Mouse (Mus musculus): ENCODE data around the gene Cd99l2. TPM values are rescaled to one million over a fixed set of nuclear protein-coding genes. Genes with fewer than 3 reads are reported as not detected.
"Not testable (repeated sequence)": the region's sequence is repeated elsewhere in the genome, so short reads cannot be mapped to it uniquely, and the experiment has no call there.

Cd99l2 gene
- total RNA-seq (2015; ENCODE audit: low replicate concordance) (0.77 and 6.1 TPM in 2 replicates), total RNA-seq (2017; ENCODE audit: low replicate concordance) (6.3 and 7.0 TPM in 2 replicates)

DNA sequence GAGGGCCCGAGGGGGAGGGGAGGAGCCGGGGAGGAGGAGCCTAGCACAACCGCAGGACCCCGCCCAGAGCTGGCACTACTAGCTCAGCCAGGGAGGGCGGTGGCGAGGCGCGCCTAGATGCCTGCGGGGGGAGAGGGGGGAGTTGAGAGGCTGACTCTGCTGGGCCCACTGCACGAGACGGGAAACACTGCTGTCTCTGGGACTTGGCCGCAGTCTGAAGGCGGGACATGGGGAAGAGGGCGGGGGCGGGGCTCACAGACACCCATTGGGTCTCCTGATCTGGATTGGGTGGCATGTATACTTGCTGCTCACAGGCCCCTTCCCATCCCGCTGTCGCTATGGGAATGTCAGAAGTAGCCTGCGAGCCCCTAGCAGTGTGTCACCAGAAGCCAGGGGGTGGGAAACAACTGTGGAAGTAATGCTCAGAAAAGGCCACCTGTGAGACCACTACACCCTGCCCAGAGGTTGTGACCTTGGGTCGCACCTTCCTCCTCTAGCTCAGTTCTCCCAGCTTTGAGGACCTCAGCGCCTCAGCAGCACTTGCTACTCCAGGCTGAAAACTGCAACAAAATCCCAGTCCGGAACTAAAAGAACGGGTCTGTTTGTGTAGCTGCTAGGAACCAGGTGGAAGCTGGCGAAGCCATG lies at the start of gene Cd99l2:
Gene Cd99l2 (minus strand): TSS at position 216 of the 645 bp plus-strand sequence.
- ATAC-seq (replicated peaks; ENCODE audit: low FRiP score, poor library complexity, severe bottlenecking), result peak; percentile 99

DNA sequence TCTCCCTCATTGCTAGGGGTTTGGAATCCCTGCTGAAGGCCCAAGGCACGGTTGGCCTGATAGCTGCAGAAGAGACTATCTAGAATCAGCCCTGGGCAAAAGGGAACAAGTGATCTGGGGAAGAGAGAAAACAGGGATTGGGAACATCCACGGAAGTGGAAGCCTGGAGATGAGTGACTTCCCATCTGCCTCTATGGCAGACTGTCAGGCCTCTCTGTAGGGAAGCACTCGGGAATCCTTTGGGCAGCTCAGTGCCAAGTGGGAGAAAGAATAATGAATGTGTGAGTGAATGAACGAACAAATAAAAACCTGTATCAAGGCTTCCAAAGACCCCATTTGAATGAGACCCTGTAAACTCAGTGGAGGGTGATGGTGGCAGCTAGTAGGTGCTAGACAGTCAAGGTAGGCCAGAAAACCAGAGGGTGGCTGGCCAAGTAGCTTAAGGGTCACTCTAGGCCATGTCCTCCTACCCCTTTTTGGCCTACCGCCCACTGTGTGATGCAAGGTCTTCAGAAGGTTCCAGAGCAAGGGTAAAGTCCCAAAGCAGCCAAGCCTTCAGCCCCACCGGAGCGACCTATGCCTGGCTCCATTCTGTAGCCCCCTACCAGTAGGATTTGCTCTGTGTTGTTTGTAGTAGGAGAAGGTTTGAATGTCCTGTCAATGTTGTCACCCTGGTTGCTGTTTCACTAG lies 48.3 kb upstream of the Cd99l2 start:
- ATAC-seq (replicated peaks; ENCODE audit: low FRiP score, poor library complexity, severe bottlenecking), result no peak

DNA sequence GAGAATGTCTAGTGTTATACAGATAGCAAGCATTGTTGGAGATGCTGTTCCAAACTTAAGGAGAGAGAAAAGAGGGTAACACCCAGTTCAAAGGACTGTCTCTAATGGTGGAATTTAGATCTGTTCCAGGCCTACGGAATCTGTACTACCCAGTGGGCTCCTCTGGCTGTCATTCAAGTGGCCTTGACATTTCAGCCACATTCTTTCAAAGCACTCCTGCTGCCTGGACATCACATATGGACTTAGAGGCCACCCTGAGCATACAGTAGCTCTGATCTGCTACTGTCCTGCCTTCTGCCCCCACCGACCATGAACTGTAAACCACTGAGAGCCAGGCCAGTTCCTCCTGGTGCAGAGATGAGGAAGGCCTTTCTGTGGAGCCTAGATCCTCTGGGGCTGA lies 45.1 kb upstream of the Cd99l2 start:
- ATAC-seq (replicated peaks; ENCODE audit: low FRiP score, poor library complexity, severe bottlenecking), result no peak

DNA sequence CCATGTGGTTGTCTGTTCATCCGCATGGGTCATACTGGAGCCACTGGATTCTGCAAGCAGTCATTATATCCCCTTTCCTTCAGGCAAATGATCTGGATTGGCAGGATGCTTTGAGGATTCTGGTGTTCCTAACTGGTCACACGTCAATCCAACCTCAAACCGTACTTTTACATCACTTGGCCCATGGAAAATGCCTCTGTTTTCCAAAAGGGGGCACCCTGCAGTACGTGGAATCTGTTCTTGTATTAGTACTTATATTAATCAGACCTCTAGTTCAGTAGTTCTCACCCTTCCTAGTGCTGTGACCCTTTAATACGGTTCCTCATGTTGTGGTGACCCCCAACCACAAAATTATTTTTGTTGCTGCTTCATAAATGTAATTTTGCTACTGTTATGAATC lies 41.5 kb upstream of the Cd99l2 start:
- no peak for ATAC-seq (replicated peaks; ENCODE audit: low FRiP score, poor library complexity, severe bottlenecking)

DNA sequence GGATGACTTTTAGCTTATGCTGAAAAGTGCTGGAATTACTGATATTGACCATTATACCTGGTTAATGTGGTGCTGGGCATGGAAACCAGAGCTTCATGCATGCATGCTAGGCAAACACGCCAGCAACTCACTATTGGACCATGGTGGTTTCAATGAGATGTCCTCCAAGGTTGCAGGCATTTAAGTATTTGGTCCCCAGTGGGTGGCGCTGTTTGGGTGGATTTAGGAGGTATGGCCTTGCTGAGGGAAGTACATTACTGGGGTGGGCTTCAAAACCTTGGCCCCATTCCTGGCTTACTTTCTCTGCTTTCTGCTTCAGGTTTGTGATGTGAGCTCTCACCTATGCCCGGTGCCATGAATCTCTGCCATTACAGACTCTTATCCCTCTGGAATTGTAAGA lies 40.0 kb upstream of the Cd99l2 start:
- no peak for ATAC-seq (replicated peaks; ENCODE audit: low FRiP score, poor library complexity, severe bottlenecking)

DNA sequence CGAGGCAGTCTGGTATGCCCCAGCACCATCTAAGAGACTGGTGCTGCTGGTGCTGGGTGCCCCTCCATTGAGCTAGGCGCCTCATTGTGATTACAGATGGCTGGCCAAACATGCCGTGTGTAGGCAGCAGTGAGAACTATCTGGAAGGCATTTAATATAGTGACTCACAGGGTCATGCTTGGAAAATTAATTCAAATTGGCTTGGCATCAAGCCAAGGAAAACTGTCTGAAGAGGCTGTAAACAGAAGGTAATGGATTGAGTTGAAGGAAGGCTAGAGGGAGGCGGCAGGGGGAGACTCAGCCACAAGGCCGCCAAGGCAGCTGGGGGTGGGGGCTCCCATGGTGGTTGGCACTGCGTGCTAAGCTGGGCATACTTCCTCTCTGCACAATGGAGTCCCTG lies 36.0 kb upstream of the Cd99l2 start:
- no peak for ATAC-seq (replicated peaks; ENCODE audit: low FRiP score, poor library complexity, severe bottlenecking)

DNA sequence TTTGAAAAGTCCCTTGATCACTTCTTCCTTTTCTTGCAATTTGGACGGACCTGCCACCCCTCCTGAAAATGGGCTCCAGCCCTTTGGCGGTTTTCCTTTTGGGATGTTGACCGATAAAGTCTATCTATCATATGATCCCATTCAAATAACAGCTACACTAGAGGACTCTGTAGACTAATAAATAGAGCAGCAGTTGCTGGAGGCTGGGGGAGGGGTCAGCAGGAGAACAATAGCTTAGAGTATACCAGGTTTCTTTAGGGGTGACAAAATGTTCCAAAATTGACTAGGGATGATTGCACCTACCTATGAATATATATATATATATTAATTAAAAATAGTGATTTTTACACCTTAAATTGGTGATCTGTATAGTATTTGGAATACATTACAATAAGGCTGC lies 35.5 kb upstream of the Cd99l2 start:
- no peak for ATAC-seq (replicated peaks; ENCODE audit: low FRiP score, poor library complexity, severe bottlenecking)

DNA sequence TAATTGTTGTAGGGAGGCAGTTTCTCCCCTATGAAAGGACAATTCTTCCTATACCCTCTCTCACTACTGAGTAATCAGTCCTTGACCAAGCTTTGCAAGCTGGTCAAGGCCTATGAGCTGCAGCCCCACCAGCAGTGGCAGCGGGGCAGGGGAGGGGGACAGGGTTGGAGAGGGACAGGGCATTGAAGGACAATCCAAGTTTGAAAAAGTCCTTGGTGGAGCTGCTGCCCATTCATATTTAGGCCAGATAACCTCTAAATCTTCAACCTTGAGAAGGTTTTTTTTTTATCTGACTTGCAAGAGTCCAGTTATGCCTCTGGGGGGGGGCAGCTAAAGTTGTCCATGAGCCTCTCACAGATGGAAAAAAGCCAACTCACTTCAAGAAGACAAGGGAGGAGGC lies 34.8 kb upstream of the Cd99l2 start:
- no peak for ATAC-seq (replicated peaks; ENCODE audit: low FRiP score, poor library complexity, severe bottlenecking)

DNA sequence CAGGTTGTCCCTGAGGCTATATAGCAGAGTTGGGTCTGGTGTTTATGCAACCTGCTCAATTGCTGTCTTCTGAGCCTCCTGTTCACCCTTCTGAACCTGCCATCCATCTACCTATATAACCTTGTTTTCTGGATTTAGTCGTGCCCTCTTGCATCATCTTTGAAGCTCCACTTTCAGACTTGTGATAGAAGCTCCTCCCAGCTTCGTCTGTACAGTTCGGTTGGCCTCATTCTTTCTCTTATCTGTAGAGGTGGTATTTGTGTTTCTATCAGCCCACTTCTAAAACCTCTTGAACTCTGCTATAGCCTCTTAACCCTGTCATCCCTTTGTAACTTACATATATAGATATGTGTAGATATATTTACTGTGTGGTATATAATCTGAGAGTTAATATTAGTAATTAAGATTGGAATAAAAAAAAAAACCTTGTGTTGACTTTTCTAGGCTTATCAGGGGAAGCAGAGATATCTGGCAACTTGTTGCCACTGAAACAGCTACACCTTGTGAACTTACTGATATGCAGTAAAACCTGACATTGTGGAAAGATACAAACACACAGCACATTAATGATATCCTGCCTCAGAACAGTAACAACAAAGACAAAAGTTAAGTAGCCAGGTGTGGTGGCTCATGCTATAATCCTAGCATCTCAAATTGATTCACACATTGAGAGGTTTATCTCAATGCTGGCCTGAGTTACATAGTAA lies 33.1 kb upstream of the Cd99l2 start:
- ATAC-seq (replicated peaks; ENCODE audit: low FRiP score, poor library complexity, severe bottlenecking), result no peak

DNA sequence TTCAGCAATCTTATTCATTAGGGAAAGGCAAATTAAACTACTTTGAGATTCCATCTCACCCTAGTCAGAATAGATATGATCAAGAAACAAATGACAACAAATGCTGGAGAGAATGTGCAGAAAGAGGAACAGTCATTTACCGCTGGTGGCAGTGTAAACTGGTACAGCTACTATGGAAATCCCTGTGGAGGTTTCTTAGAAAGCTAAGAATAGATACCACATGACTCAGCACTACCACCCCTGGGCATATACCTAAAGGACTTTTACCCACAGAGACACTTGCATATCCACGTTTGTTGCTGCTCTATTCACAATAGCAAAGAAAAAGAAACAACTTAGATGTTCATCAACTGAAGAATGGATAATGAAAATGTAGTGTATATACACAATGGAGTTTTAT lies 31.7 kb upstream of the Cd99l2 start:
- ATAC-seq (replicated peaks; ENCODE audit: low FRiP score, poor library complexity, severe bottlenecking), result peak; percentile 57; the same call in 1 of the 2 replicates

GRCm38 (mm10) chrX:71522889-71523288 lies 30.2 kb upstream of the Cd99l2 start:
- ATAC-seq (replicated peaks; ENCODE audit: low FRiP score, poor library complexity, severe bottlenecking), result no peak

GRCm38 (mm10) chrX:71519252-71519651 lies 26.6 kb upstream of the Cd99l2 start:
- ATAC-seq (replicated peaks; ENCODE audit: low FRiP score, poor library complexity, severe bottlenecking), result no peak

DNA sequence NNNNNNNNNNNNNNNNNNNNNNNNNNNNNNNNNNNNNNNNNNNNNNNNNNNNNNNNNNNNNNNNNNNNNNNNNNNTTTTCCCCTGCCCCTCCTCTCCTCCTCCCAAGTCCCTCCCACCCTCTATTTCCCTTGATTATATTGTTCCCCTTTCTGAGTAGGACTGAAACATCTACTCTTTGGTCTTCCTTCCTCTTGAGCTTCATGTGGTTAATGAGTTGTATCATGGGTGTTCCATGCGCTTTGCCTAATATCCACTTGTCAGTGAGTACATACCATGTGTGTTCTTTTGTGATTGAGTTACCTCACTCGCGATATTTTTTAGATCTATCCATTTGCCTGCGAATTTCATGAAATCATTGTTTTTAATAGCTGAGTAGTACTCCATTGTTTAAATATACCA lies 13.9 kb upstream of the Cd99l2 start:
- ATAC-seq (replicated peaks; ENCODE audit: low FRiP score, poor library complexity, severe bottlenecking), result not testable (repeated sequence)

GRCm38 (mm10) chrX:71493279-71493656 lies 619 bp upstream of the Cd99l2 start:
- no peak for ATAC-seq (replicated peaks; ENCODE audit: low FRiP score, poor library complexity, severe bottlenecking)

GRCm38 (mm10) chrX:71491931-71492633 lies 567 bp downstream of the Cd99l2 start:
- ATAC-seq (replicated peaks; ENCODE audit: low FRiP score, poor library complexity, severe bottlenecking), result no peak

GRCm38 (mm10) chrX:71489353-71489752 lies 3.3 kb downstream of the Cd99l2 start:
- no peak for ATAC-seq (replicated peaks; ENCODE audit: low FRiP score, poor library complexity, severe bottlenecking)

- no peak for ATAC-seq (replicated peaks; ENCODE audit: low FRiP score, poor library complexity, severe bottlenecking)
These were observed 10.4 kb downstream of the Cd99l2 start for GRCm38 (mm10) chrX:71482244-71482643.

DNA sequence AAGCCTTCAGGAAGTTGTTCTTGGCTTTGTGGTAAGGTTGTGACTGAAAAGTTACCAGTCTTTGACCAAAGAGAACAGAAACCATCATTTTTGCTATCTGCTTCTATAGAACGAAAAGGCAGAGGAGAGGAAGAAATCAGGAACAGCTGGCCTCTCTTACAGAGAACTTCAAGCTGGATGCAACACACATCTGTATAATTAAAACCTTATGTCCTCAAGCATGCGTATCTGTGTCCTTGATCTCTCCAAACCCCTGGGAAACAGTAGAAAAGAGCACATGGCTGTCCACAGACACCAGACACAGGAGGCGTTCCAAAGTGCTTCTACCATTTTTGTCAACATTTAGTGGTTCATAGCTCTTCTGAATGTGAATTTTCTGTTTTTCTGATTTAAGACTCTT lies 16.7 kb downstream of the Cd99l2 start:
- no peak for ATAC-seq (replicated peaks; ENCODE audit: low FRiP score, poor library complexity, severe bottlenecking)

DNA sequence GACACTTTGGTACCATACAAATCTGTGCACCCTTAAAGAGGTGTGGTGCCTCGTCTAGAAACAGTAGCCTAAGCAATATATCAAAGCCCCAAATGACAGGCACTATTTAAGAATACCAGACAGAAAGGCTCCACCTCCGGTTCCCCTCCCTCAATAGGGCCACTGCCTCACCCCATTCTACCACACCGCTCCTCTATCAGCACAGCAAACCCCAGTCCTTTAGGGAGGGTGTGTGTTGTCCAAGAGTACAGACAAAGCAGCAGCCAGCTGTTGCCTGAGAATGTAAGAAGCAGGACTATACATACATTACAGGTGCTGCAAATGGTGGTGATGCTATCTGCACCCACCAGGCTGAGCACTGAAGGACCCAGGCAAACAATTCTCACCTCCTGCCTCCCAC lies 17.2 kb downstream of the Cd99l2 start:
- 0 out of 2 replicates have a peak, but pooled peaks have one; percentile 42 for ATAC-seq (replicated peaks; ENCODE audit: low FRiP score, poor library complexity, severe bottlenecking)

GRCm38 (mm10) chrX:71475084-71475483 lies 17.6 kb downstream of the Cd99l2 start:
- no peak for ATAC-seq (replicated peaks; ENCODE audit: low FRiP score, poor library complexity, severe bottlenecking)
